Mouse (Mus musculus) c-Kit-negative CD71-positive TER-119-positive erythroid progenitor cells, embryonic 14.5 days (primary cell): Measurements from ENCODE around the gene Gamt.

Experiments
- DNase-seq: peaks from one replicate; pipeline ENCODE4 v3.0.0-alpha.2; 2013; ENCODE audit warnings: low read depth, low spot score

Gamt gene

DNA sequence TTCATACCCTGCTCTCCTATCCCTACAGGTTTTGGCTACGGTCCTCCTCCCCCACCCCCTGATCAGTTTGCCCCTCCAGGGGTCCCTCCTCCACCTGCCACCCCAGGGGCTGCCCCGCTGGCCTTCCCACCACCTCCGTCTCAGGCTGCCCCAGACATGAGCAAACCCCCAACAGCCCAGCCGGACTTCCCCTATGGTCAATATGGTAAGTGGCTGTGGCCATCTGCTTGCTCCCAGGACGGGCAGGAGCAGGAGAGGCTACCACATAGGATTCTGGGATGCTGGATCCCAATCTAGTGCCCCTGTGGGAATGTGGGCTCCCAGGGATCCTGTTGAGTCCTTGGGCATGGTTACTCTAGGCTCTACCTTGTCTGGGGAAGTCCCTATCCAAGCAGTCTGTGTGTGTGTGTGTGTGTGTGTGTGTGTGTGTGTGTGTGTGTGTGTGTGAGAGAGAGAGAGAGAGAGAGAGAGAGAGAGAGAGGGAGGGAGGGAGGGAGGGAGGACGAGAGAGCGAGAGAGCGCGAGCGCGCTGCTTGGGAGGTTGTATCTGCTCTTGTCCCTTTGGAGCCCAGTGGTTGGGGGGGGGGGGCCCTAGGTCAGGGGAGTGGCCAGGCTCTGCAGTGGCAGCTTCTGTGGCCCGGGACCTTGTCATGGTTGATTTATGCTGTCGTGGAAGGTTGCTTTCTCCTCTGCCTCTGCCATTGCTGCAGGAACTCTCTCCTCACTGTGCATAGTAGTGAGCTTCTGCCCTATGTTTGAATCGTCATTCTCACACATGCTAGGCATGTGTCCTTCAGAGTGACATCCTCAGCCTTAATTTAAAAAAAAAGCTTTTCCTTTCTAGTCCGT, 24.6 kb upstream of the Gamt start:
- no peak for DNase-seq

DNA sequence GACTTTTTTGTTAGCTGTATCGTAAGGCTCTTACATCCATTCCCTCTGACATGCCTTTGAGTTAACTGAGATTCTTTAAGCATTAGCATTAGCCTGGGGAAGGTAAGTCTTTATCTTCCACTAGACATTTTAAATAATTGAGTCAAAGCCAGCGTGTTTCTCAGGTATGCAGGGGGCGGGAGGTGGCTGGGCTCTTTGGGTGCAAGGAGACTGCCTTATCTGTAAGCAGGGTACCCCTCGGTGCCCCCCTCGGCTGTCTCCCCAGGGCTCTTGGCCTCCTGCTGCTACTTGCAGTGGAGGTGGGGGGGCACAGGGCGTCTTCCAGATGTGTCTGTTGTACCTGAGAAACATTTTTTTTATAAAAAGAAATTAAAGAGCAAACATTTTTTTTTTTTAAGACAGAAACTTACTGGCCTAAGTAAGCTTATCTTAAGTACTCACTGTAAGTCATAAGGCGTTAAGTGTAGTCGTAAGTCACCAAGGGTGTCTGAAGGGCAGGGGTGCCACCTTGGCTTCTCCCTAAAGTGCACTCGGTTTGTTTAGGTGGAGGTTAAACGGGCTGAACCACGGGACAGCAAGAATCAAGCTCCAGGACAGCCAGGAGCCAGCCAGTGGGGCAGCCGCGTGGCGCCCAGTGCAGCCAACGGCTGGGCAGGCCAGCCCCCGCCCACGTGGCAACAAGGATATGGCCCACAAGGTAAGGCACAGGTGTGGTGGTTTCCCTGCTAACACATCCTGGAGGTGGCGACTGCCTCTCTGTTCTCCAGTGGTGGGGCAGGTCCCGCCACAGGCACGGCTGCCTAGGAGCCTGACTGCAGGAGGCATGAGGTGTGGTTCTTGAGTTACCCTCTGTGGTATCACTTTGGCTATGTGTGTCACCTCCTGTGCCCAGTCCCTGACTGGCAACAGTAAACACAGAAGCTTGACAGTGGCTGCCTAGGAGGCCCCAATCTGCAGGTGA, 21.9 kb upstream of the Gamt start:
- no peak for DNase-seq

DNA sequence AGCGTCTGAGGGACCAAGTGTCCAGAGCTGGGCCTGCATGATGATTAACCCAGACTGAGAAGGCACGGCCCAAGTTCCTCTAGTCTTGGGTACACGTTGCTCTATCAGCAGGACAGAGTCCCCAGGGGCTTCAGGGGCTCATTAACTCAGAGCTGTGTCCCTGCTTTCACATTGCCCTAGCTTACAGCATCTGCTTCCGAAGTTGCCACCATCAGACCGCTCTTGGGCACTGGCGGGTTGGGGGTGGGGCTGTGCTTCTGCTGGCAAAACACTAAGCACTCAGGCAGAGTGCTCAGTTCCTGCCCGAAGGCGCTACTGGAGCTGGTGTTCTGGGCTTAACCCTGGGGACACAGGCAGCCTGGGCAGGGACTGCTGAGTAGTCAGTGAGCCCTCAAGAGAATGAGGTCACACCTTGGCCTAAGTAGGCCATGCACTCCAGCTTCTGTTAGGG, 21.1 kb upstream of the Gamt start:
- DNase-seq, result no peak

DNA sequence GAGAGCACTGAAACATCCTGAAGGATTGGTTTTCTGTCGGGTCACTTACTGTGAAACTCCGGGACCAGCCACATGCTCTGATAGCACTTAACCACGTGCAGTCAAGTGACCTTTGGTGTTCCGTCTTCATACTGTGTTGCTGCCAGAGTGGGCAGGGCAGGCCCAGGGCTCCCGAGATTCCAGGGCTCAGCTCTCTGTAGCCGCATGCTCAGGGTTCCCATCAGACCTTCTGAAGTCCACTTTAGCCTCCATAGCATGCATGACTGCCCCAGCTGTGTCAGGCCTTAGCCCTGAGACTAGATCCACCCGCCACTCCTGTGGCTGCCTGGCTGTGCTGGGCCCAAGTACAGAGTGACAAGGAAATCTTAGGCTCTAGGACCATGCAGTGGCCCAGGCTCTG, 20.5 kb upstream of the Gamt start:
- no peak for DNase-seq

DNA sequence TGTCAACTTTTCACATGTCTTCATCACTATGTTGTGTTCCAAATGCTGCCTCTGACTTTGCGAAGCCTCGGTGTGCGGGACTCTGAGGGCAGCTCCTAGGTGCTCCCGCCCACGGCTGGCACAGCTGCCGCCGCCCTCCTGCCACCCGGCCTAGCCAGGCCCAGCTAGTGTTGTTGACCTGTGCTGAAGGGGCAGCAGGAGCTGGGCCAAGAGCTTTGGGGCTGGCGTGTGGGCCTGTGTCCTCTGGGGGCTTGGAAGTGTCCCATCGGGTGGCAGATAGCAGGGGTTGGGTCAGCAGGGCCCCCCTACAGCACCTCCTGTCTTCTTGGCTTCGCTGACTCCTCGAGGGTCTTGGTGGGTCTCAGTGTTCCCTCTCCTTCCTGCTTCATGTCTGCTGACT, 18.5 kb upstream of the Gamt start:
- DNase-seq, result no peak

DNA sequence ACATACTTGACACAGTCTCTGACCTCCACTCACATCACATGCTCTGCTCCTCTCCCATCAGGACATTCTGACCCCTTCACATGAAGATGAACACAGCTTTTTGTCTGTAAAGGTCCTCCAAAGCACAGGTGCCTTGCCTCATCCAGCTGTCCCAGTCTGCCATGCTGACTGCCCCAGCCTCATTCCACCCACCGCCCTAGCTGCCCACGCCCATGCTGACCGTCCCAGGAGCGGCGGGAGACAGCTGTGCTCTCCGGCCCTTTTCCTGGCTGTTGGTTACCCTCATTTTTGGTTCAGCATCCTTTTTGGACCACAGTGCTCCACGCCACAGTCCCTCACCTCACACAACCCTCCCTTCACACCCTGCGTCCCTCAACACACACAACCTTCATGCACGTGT, 17.6 kb upstream of the Gamt start:
- no peak for DNase-seq

DNA sequence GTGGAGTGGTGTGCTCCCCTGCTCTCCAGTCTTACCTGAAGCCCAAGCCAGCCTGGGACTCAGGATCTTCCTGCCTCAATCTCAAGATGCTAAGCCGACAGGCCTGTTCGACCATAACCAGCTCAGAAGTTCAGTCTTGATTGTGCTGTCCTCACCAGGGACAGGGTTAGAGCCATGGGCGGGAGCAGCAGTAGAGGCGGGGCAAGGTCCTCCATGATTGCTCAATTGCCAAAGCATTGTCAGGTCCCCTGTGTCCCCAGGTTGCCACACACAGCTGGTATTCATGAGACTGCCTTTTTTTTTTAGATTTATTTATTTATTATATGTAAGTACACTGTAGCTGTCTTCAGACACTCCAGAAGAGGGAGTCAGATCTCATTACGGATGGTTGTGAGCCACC, 15.4 kb upstream of the Gamt start:
- DNase-seq, result no peak

DNA sequence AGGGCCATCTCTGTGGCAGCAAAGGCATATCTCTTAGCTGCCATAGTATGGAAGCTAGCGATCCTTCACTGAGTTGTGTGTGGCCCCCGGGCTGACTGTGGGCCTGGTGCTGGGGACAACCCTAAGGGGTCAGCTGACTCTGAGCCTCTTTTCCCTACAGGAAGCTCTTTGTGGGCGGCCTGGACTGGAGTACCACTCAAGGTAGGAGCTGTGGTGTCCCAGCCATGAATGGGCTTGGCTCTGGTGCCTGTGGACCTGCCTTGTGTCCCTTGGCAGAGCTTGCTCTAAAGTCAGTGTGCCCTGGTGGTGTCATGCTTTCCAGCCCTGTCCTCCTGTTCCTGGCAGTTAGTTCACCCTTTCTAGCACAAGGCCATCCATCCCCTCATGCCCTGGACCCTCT, 13.0 kb upstream of the Gamt start:
- DNase-seq, result no peak

DNA sequence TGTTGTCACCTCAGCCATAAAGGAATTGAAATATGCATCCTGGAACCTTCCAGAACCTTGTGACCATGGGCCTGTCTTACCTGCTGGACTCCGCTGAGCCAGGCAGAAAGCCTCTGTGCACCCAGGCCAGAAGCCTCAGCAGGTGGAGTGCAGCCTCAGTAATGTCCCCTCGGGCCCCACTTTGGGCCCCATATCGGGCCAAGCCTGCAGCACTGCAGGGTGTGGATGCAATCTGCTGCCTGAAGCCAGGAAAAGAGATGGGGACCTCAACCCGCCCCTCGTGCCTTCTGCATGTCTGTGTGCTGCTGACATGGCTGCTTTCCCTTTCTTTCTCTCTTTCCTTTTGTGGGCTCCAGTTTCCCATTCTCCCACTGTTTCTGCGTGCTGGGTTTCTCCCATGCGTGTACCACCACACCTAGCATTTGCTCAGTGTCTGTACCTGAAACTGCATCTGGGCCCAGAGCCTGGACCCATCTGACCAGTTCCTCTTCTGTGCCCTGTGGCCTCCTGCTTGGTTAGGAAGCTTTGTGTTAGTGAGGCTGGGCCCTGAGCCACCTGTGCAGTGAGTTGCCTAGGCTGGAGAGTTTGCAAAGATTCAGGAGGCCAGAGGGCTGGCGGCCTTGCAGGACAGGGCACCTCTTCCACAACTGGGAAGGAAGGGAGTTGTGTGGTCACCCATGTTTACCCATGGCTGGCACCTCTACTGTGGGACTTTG, 11.2 kb upstream of the Gamt start:
- DNase-seq, result no peak

DNA sequence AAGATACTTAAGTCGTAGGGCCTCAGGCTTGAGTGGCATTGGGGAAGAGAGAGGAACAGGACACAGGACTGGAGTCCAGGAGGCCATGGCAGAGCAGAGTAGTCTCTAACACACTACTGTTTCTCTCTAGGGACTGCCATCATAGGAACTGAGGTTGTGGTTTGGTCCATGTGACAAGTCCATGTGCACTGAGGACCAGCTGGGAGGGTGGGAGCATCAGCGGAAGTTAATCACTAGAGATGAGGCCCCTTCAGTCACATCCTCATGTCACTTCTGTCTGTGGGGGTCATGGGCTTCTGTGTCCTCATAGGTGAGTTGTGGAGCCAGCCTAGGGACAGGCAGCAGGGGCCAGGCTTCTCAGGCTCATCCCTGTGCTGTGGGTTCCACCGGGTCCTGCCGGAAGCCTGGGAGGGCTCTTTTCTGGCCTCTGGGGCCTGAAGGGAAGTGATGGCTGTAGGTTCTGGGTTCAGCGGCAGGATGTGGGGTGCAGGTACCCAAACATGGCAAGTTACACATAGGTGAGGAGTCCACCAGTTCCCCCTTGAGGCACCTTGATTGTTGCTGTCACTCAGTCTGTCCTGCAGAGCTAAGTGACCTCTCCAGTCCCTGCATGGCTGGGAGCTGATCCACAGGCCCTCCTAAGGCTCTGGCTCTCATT, 10.5 kb upstream of the Gamt start:
- DNase-seq, result no peak

DNA sequence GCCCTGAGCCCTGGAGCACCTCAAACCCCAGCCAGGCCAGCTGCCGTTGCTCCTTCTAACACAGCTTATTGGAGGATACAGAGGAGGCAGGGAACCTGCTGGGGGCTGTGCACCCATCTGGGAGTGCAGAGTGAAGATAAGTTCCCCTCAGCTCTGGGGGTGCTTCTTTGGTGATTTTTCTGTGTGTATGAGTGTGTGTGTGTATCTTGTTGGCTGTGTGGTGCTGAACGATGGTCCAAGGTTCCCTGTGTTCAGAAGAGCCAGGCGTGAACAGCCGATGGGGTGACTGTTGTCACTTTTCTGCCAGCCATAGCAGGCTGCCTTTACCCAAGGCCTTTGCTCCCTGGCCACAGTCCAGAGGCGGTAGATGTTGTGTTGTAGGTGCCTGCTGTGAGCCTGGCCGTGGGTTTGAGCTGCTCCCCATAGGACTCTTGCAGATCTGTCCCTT, 9.9 kb upstream of the Gamt start:
- DNase-seq, result no peak

DNA sequence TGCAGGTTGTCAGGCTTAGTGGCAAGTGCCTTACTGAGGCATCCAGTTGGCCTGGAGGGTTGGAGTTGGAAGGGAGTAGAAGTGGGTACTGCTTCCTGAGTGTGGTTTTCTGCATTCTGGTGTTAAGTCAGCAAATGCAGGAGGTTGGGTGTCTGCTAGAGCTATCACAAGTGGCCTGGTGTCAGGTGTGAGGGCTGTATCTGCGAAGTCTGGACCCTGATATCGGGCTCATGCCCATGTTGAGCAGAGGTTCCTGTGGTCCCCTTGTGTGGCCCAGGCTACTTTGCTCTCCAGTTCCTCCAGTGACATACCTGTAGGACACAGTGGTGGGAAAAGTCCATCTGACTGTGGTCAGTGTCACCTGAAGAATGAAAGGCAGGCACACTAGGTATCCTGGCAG, 9.3 kb upstream of the Gamt start:
- DNase-seq, result no peak

DNA sequence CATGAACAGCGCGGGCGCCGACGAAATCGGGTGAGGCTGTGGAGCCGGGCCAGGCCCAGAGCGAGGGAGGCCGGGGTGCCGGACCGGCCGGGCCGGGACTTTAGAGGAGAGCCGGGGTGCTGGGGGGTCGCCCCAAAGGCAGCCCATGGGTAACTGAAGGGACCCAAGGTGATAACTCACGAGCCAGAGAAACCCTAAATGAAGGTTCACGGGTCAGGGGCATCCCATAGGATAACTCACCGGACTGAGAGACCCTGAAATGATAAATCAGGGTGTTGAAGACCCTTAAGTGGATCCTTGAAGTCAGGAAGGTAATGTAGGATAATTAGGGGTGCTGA, 4.3 kb upstream of the Gamt start:
- DNase-seq, result no peak

DNA sequence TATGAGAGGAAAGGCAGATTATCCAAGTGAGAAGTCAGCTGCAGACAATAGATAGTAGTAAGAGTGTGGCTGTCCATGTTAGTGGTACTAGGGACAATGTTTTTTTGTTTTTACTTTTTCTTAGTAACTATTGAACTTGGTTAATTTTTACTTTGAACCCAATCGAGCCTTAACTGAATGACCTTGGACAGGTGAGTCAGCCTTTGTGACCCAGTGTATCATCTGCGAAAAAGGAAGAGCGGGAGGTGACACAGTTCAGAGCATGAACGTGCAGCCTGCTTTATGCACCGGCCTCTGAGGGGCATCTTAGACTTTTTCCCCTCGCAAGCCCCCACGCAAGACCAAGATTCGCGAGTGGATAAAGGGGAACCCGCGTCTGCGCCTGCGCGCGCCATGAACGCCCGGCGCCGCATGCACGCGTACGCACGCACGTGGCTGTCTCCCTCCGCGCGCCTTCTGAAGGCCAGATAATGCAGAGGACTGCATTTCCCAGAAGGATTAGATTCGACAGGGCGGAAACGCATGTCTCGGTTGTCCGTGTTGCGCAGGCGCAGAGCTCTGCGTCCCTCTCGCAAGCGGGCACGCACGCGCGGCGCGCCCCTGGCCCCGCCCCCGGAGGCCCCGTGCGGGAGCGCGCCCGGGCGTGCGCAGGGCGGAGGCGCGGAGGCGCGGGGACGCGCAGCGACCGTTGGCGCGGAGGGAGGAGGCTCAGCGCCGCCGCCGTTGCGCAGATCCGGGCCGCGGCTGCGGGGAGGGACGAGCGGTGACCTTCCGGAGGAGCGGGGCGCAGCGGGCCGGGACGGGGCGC, 3.7 kb upstream of the Gamt start:
- peak; percentile 97 for DNase-seq

DNA sequence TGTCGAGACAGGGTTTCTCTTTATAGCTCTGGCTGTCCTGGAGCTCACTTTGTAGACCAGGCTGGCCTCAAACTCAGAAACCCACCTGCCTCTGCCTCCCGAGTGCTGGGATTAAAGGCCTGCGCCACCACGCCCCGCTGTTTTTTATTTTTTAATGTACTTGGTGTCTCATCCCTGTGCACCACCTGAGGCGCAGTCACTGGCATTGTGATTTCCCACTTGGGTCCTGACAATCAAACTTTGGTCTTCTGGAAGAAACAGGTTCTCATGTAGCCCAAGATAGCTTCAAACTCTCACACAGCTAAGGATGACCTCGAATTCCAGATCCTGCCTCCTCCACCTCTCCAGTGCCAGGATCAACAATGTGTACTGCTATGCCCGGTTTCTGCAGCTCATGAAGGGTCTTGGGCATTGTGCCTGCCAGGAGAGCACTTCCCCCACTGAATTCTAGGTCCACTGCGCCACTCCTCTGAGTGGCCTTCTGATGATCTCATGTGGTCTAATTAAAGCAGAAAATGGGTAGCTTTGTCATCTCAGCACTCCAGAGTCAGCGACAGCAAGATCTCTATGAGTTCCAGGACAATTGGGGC, 2.1 kb upstream of the Gamt start:
- DNase-seq, result no peak

DNA sequence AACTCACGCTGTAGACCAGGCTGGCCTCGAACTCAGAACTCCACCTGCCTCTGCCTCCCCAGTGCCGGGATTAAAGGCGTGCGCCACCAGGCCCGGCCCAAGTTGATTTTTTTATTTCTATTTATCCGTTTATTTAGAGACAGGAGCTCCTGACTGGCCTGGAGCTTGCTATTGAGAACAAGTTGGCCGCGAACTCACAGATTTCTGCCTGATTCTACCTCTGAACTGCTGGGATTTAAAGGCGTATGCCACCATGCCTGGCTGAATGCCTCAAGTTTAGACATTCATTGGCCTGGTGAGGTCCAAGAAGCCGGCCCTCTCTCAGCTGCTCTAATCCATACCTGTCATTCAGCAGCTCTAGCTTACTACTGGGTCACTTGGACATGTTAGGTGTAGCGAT, 1.4 kb upstream of the Gamt start:
- no peak for DNase-seq

DNA sequence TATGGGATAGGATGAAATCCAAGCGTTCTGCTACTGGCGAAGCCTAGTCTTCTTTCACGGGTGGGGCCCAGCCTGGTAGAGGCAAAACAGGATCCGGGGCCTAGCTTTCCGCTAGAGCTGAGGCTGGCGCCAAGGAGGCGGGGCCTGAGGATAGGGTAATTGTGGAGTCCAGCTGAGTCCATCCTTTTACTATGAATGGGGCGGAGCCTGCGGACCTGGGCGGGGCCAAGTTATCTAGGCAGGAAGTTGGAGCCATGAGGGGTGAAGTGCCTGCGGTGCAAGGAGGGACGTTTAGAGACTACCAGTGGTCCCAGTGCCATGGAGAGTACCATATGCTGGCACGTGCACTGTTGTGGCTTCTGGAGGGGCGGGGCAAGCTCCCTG, 765 bp upstream of the Gamt start:
- DNase-seq, result peak; percentile 84

DNA sequence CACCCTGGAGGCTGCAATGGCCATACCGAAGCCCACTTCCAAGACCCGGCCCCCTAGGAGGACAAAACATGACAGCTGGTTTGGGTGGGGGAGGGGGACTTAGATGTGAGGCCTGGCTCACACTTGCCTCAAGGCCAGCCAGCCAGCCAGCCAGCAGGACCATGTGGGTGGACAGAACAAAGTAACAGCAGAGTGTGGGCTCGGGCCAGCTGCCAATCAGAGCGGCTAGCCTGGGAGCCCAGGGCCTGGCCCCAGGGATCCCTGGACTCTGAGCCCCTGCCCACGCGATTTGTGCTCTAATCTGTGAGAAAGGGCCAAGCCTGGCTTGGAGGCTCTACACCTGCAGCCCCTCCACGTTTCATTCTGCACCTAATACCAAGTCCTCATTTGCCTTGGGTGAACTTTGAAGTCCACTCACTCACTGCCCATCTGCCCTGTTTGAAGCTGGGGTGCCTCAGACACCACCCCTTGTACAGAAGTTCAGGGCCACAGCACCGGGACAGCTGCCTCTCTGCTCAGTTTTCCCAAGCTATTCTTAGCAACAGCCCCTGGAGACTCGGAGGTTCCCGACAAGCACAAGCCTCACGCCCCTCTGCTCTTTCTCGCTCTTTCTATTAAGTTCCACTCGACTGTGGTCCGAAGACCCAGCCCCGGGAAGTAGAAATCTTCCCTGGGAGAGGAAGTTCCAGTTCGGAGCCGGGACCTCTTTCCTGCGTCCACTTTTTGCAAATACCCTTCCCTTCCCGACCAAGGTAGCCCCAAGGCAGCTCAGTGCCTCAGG, 761 bp downstream of the Gamt start:
- no peak for DNase-seq

DNA sequence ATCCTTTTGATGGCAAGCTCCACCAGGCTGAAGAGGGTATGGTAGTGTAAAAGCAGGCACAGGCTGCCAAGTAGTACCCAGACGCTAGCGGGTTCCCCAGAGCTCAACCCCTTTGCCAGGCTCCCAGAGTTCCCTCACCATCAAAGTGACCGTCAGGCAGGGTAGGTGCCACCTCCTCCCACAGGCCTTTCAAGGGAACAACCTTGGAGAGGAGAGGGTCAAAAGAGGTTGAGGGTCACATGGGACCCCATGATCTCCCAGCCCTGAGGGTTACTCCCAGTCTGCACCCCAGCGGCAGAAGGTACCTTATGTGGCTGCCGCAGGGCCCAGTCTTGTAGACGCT, 1.4 kb downstream of the Gamt start:
- no peak for DNase-seq
